Mouse (Mus musculus) MEL (cell line): Measurements from ENCODE around the gene Adcy4.

Experiments used
- CTCF ChIP-seq, 3 experiments: IDR thresholded peaks in 2 of 3; conservative IDR thresholded peaks in 1 of 3; 2 replicates each; pipeline ENCODE4 v1.5.1; 2011 to 2012; ENCODE audit warnings: low read length in 3 of 3, low read depth in 2 of 3, mild to moderate bottlenecking in 2 of 3, improper control_type of control experiment in 1 of 3, inconsistent platforms in 1 of 3, mixed read lengths in 1 of 3, moderate library complexity in 1 of 3; ENCODE audit not compliant: control insufficient read depth in 1 of 3, insufficient read depth in 1 of 3, poor library complexity in 1 of 3, severe bottlenecking in 1 of 3
- E2F4 ChIP-seq: IDR thresholded peaks from 2 replicates; pipeline ENCODE4 v1.6.1; 2011; ENCODE audit warnings: low read depth, low read length, improper control_type of control experiment, borderline replicate concordance
- MAX ChIP-seq: IDR thresholded peaks from 2 replicates; pipeline ENCODE4 v1.6.1; 2011; ENCODE audit warnings: low read length, improper control_type of control experiment
- RCOR1 ChIP-seq: IDR thresholded peaks from 2 replicates; pipeline ENCODE4 v1.6.1; 2012; ENCODE audit warnings: low read depth, mild to moderate bottlenecking, inconsistent platforms, low read length, improper control_type of control experiment
- ZKSCAN1 ChIP-seq: IDR thresholded peaks from 2 replicates; pipeline ENCODE4 v1.6.1; 2012; ENCODE audit warnings: low read depth, mild to moderate bottlenecking, inconsistent platforms, low read length, improper control_type of control experiment, moderate library complexity
- ZMIZ1 ChIP-seq: IDR thresholded peaks from 2 replicates; pipeline ENCODE4 v1.6.1; 2012; ENCODE audit warnings: low read depth, mild to moderate bottlenecking, inconsistent platforms, low read length, improper control_type of control experiment, moderate library complexity
- ZNF384 ChIP-seq: IDR thresholded peaks from 2 replicates; pipeline ENCODE4 v1.6.1; 2012; ENCODE audit warnings: low read depth, mild to moderate bottlenecking, inconsistent platforms, low read length, improper control_type of control experiment

GRCm38 (mm10) chr14:55787731-55788130 lies 3.8 kb upstream of the Adcy4 start:
- TF ChIP-seq E2F4 (no peak), MAX (no peak), RCOR1 (no peak), ZKSCAN1 (no peak), ZNF384 (no peak), CTCF (IDR thresholded peaks at IDR 0.05 in 2 of 3, conservative IDR thresholded peaks at IDR 0.05 in 1 of 3; ENCODE audit: control insufficient read depth in 1 of 3, insufficient read depth in 1 of 3, low read depth in 2 of 3, low read length in 3 of 3, poor library complexity in 1 of 3, severe bottlenecking in 1 of 3) (no peak), ZMIZ1 (no peak)
